Mouse (Mus musculus): ENCODE measurements around the gene Slc36a2. TPM values are rescaled to one million over a fixed set of nuclear protein-coding genes. Genes with fewer than 3 reads are reported as not detected.

Slc36a2 gene
- 279 and 401 TPM in 2 replicates for polyA plus RNA-seq (2012; ENCODE audit: insufficient read depth, insufficient read length, missing spikeins)

GRCm38 (mm10) chr11:55184733-55185291 is at the start of gene Slc36a2:
TSS of gene Slc36a2 (minus strand) at chr11:55185077.
- H3K4me1 ChIP-seq (ENCODE audit: control insufficient read depth, insufficient read depth, insufficient read length, low read length): peaks cover 7% of the 10 kb centered on the region; the same call in 1 of the 2 replicates
- H3K4me3 ChIP-seq (ENCODE audit: insufficient read depth, low read depth, low read length): peak within 1 kb of the TSS; percentile 85
- peak within 1 kb of the TSS; percentile 96 for H3K27ac ChIP-seq (replicated peaks; ENCODE audit: low read depth, low read length)

GRCm38 (mm10) chr11:55234288-55234687 is 49.4 kb upstream of the Slc36a2 start:
- H3K4me3 ChIP-seq (ENCODE audit: insufficient read depth, low read depth, low read length): no peak overlapping the region
- no peak overlapping the region for H3K27ac ChIP-seq (replicated peaks; ENCODE audit: low read depth, low read length)
- no peaks in the 10 kb centered on the region for H3K4me1 ChIP-seq (ENCODE audit: control insufficient read depth, insufficient read depth, insufficient read length, low read length)

- no peak overlapping the region for H3K27ac ChIP-seq (replicated peaks; ENCODE audit: low read depth, low read length)
Observed at GRCm38 (mm10) chr11:55231034-55231433, 46.2 kb upstream of the Slc36a2 start.

GRCm38 (mm10) chr11:55221306-55221705 is 36.4 kb upstream of the Slc36a2 start:
- H3K27ac ChIP-seq (replicated peaks; ENCODE audit: low read depth, low read length): no peak overlapping the region
- no peaks in the 10 kb centered on the region for H3K4me1 ChIP-seq (ENCODE audit: control insufficient read depth, insufficient read depth, insufficient read length, low read length)
- H3K4me3 ChIP-seq (ENCODE audit: insufficient read depth, low read depth, low read length): no peak overlapping the region

More at GRCm38 (mm10) chr11:55231034-55231433, 46.2 kb upstream of the Slc36a2 start:
- H3K4me3 ChIP-seq (ENCODE audit: insufficient read depth, low read depth, low read length): no peak overlapping the region
- H3K4me1 ChIP-seq (ENCODE audit: control insufficient read depth, insufficient read depth, insufficient read length, low read length): no peaks in the 10 kb centered on the region

- H3K4me1 ChIP-seq (ENCODE audit: control insufficient read depth, insufficient read depth, insufficient read length, low read length): peaks cover 10% of the 10 kb centered on the region
- H3K4me3 ChIP-seq (ENCODE audit: insufficient read depth, low read depth, low read length): no peak overlapping the region
- no peak overlapping the region for H3K27ac ChIP-seq (replicated peaks; ENCODE audit: low read depth, low read length)
Observed at GRCm38 (mm10) chr11:55218473-55218872, 33.6 kb upstream of the Slc36a2 start.

GRCm38 (mm10) chr11:55217880-55218279 is 33.0 kb upstream of the Slc36a2 start:
- Histone ChIP-seq H3K4me3 (ENCODE audit: insufficient read depth, low read depth, low read length) (no peak overlapping the region), H3K27ac (replicated peaks; ENCODE audit: low read depth, low read length) (no peak overlapping the region), H3K4me1 (ENCODE audit: control insufficient read depth, insufficient read depth, insufficient read length, low read length) (peaks cover 11% of the 10 kb centered on the region)

GRCm38 (mm10) chr11:55217418-55217817 is 32.5 kb upstream of the Slc36a2 start:
- H3K4me3 ChIP-seq (ENCODE audit: insufficient read depth, low read depth, low read length): no peak overlapping the region
- peaks cover 12% of the 10 kb centered on the region for H3K4me1 ChIP-seq (ENCODE audit: control insufficient read depth, insufficient read depth, insufficient read length, low read length)
- no peak overlapping the region for H3K27ac ChIP-seq (replicated peaks; ENCODE audit: low read depth, low read length)

- Histone ChIP-seq H3K27ac (replicated peaks; ENCODE audit: low read depth, low read length) (no peak overlapping the region), H3K4me1 (ENCODE audit: control insufficient read depth, insufficient read depth, insufficient read length, low read length) (peaks cover 16% of the 10 kb centered on the region), H3K4me3 (ENCODE audit: insufficient read depth, low read depth, low read length) (no peak overlapping the region)
Observed at GRCm38 (mm10) chr11:55216830-55217229, 32.0 kb upstream of the Slc36a2 start.

GRCm38 (mm10) chr11:55216061-55216460 is 31.2 kb upstream of the Slc36a2 start:
- no peak overlapping the region for H3K4me3 ChIP-seq (ENCODE audit: insufficient read depth, low read depth, low read length)
- no peak overlapping the region for H3K27ac ChIP-seq (replicated peaks; ENCODE audit: low read depth, low read length)
- peaks cover 19% of the 10 kb centered on the region for H3K4me1 ChIP-seq (ENCODE audit: control insufficient read depth, insufficient read depth, insufficient read length, low read length)

- Histone ChIP-seq H3K4me1 (ENCODE audit: control insufficient read depth, insufficient read depth, insufficient read length, low read length) (peaks cover 21% of the 10 kb centered on the region), H3K4me3 (ENCODE audit: insufficient read depth, low read depth, low read length) (no peak overlapping the region), H3K27ac (replicated peaks; ENCODE audit: low read depth, low read length) (no peak overlapping the region)
Observed at GRCm38 (mm10) chr11:55214978-55215377, 30.1 kb upstream of the Slc36a2 start.

GRCm38 (mm10) chr11:55214161-55214560 is 29.3 kb upstream of the Slc36a2 start:
- no peak overlapping the region for H3K4me3 ChIP-seq (ENCODE audit: insufficient read depth, low read depth, low read length)
- H3K4me1 ChIP-seq (ENCODE audit: control insufficient read depth, insufficient read depth, insufficient read length, low read length): peaks cover 27% of the 10 kb centered on the region
- H3K27ac ChIP-seq (replicated peaks; ENCODE audit: low read depth, low read length): 0 out of 2 replicates have a peak overlapping the region, but pooled peaks have one; percentile 41

GRCm38 (mm10) chr11:55213518-55213917 is 28.6 kb upstream of the Slc36a2 start:
- Histone ChIP-seq H3K4me1 (ENCODE audit: control insufficient read depth, insufficient read depth, insufficient read length, low read length) (peaks cover 27% of the 10 kb centered on the region), H3K4me3 (ENCODE audit: insufficient read depth, low read depth, low read length) (no peak overlapping the region), H3K27ac (replicated peaks; ENCODE audit: low read depth, low read length) (no peak overlapping the region; the same call in 1 of the 2 replicates)

- H3K4me3 ChIP-seq (ENCODE audit: insufficient read depth, low read depth, low read length): no peak overlapping the region
- H3K4me1 ChIP-seq (ENCODE audit: control insufficient read depth, insufficient read depth, insufficient read length, low read length): peaks cover 31% of the 10 kb centered on the region
Observed at GRCm38 (mm10) chr11:55209626-55210353, 24.9 kb upstream of the Slc36a2 start.

GRCm38 (mm10) chr11:55209032-55209431 is 24.2 kb upstream of the Slc36a2 start:
- H3K4me1 ChIP-seq (ENCODE audit: control insufficient read depth, insufficient read depth, insufficient read length, low read length): peaks cover 27% of the 10 kb centered on the region
- no peak overlapping the region for H3K27ac ChIP-seq (replicated peaks; ENCODE audit: low read depth, low read length)

More at GRCm38 (mm10) chr11:55209626-55210353, 24.9 kb upstream of the Slc36a2 start:
- H3K27ac ChIP-seq (replicated peaks; ENCODE audit: low read depth, low read length): no peak overlapping the region

GRCm38 (mm10) chr11:55208001-55208690 is 23.3 kb upstream of the Slc36a2 start:
- no peak overlapping the region for H3K4me3 ChIP-seq (ENCODE audit: insufficient read depth, low read depth, low read length)
- H3K27ac ChIP-seq (replicated peaks; ENCODE audit: low read depth, low read length): peak overlapping the region; percentile 57; the same call in 1 of the 2 replicates
- peaks cover 20% of the 10 kb centered on the region for H3K4me1 ChIP-seq (ENCODE audit: control insufficient read depth, insufficient read depth, insufficient read length, low read length)

More at GRCm38 (mm10) chr11:55209032-55209431, 24.2 kb upstream of the Slc36a2 start:
- no peak overlapping the region for H3K4me3 ChIP-seq (ENCODE audit: insufficient read depth, low read depth, low read length)

Data from brown adipose tissue, adult 24 weeks (tissue).